Mouse (Mus musculus): ENCODE measurements around the gene Itsn2. TPM values are rescaled to one million over a fixed set of nuclear protein-coding genes. Genes with fewer than 3 reads are reported as not detected.
"Not testable (repeated sequence)": the region's sequence is repeated elsewhere in the genome, so short reads cannot be mapped to it uniquely, and the experiment has no call there.

Itsn2 gene
- total RNA-seq, 2 experiments from 2014 or later, result 50.0 to 58.8 TPM

GRCm38 (mm10) chr12:4595055-4595454, 2.6 kb downstream of the Itsn2 start:
- no peak for DNase-seq (ENCODE audit: low spot score in 2 of 2)

- no peak for DNase-seq (ENCODE audit: low spot score in 2 of 2)
These were observed 6.4 kb downstream of the Itsn2 start for GRCm38 (mm10) chr12:4598666-4599428.

DNA sequence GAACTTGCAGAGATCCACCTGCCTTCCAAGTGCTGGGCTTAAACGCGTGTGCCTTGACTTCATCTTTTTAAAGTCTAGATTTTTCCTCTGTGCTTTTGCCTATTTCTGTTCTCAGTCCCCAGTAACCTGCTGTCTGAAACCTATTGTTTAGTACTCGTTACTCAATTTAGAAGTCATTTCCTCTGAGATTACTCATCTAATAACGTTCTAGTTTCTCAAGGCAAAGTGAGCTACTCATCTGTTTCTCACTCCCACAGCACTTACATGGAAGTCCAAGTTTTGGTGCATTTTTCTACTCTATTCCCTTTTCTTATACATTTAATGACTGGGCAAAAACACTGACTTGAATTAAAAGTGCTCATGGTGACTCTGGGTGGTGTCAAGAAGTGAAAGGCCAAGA, 7.3 kb downstream of the Itsn2 start:
- no peak for DNase-seq (ENCODE audit: low spot score in 2 of 2)

DNA sequence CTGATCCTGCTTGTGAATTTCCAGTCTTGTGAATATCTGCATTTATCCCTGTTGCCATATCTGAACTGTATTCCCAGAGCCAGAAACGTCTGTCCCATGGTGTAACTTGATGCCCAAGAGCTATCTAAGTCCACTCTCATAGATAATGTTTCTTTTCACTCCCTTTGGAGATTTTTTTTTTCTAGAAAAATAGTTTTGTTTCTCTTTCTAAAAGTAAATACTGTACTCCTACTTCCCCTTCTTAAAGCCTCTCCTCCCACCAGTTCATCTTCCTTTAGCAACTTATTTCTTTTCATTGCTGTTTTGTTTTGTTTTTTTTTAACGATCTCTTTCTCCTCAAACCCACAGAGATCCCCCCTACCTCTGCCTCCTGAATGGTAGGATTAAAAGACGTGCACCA, 14.2 kb downstream of the Itsn2 start:
- DNase-seq (ENCODE audit: low spot score in 2 of 2), result no peak

DNA sequence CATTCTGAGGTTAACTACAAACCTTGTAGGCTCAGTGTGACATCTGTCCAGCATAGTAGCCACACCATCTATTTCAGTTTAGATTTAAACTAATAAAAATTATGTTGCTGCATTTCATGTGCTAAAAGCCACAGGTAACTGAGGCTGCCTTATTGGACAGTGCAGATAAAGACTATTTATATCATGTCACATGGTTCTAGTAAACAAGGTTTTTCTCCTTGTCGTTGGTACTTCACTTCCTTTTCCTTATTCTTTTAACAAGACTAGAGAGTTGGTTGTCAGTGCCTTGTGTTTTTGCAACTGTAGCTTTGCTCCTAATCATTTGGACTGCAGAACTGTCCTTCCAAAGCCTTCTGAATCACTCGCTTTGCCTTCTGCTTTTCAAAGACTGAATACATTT, 22.3 kb downstream of the Itsn2 start:
- DNase-seq (ENCODE audit: low spot score in 2 of 2), result no peak

DNA sequence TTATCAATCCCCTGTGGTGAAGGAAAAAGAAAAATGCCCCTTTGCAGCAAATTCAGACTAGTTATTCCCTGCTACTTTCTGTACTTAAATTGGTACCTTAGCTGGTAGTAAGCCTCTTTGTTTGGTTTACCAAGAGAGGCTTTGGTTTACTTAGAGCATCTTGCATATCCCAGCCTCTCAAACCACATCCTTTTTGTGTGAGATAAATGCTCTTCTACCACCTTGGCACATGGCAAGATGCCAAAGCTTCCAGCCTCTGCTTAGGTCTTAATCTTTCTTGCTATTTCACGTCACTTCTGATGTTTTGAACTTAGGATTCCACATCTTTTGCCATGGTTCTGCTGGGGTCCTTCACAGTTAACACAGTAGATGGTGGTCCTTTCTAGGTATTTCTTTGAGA, 31.8 kb downstream of the Itsn2 start:
- no peak for DNase-seq (ENCODE audit: low spot score in 2 of 2)

DNA sequence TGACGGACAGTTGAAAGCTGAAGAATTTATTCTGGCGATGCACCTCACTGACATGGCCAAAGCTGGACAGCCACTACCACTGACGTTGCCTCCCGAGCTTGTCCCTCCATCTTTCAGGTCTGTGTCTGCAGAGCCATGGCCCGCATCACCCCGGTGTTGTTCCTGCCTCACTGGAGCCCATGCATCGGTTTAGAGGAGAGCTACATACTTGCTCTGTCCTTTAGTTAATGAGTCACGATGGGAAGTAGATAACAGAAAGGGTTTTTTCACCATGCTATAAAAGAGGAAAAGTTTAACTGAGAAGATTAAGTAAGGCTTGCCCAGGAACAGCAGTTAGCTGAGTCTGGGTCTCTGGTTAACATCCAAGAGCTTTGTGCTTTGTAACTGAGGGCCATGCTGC, 40.5 kb downstream of the Itsn2 start:
- no peak for DNase-seq (ENCODE audit: low spot score in 2 of 2)

GRCm38 (mm10) chr12:4638438-4638837, 46.0 kb downstream of the Itsn2 start:
- DNase-seq (ENCODE audit: low spot score in 2 of 2), result no peak

DNA sequence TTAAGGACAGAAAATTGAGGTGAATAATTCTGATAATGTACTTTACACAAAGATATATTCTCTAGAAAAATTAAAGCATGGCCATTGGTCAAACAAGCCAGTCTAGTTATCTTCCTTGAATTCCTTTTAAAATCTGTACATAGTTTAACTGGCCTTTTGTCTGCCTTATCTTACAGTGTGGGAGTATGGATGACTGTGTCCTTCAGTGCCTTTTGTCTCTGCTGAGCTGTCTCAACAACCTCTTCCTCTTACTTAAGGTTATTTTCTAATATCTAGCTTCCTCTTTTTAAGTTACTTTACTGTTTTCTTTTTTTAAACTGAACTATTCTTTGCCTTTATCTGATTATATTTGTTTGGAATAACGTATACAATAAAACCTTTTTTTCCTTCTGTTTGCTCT, 48.3 kb downstream of the Itsn2 start:
- no peak for DNase-seq (ENCODE audit: low spot score in 2 of 2)

DNA sequence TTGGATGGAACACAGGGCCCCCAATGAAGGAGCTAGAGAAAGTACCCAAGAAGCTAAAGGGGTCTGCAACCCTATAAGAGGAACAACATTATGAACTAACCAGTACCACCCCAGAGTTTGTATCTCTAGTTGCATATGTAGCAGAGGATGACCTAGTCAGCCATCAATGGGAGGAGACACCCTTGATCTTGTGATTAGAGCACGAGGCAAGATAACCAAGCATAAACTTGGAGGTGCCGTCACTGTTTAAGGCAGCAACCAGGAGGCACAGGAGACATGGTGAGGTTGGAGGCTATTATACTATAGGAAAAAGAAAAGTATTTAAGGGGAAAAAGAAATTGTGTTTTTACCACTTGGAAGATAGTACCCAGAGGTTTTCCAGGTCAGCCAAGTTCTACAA, 64.4 kb downstream of the Itsn2 start:
- DNase-seq (ENCODE audit: low spot score in 2 of 2), result no peak

GRCm38 (mm10) chr12:4664929-4665674, 72.7 kb downstream of the Itsn2 start:
- no peak for DNase-seq (ENCODE audit: low spot score in 2 of 2)

- no peak for DNase-seq (ENCODE audit: low spot score in 2 of 2)
These were observed 73.2 kb downstream of the Itsn2 start for GRCm38 (mm10) chr12:4665675-4666037.

- no peak for DNase-seq (ENCODE audit: low spot score in 2 of 2)
These were observed 83.9 kb downstream of the Itsn2 start for GRCm38 (mm10) chr12:4676336-4676735.

GRCm38 (mm10) chr12:4679971-4680370, 87.5 kb downstream of the Itsn2 start:
- no peak for DNase-seq (ENCODE audit: low spot score in 2 of 2)

- DNase-seq (ENCODE audit: low spot score in 2 of 2), result no peak
These were observed 93.0 kb downstream of the Itsn2 start for GRCm38 (mm10) chr12:4685441-4685840.

DNA sequence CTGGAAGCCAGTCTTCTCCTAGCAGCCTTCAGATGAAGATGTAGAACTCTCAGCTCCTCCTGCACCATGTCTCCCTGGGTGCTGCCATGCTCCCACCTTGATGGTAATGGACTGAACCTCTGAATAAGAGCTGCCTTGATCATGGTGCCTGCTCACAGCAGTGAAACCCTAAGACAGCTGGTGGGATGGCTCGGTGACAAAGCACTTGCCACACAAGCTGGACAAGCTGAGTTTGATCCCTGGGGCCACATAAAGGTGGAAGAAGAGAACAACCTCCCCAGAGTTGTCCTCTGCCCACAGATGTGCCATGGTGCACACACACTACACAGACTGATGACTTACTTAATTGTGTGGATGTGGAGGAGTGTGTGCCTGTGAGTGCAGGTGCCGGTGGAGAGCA, 95.9 kb downstream of the Itsn2 start:
- DNase-seq (ENCODE audit: low spot score in 2 of 2), result no peak

- DNase-seq (ENCODE audit: low spot score in 2 of 2), result no peak
These were observed 96.9 kb downstream of the Itsn2 start for GRCm38 (mm10) chr12:4689341-4689740.

GRCm38 (mm10) chr12:4691193-4691592, 98.8 kb downstream of the Itsn2 start:
- DNase-seq (ENCODE audit: low spot score in 2 of 2), result no peak

GRCm38 (mm10) chr12:4694534-4694933, 102.1 kb downstream of the Itsn2 start:
- no peak for DNase-seq (ENCODE audit: low spot score in 2 of 2)

- not testable (repeated sequence) for DNase-seq (ENCODE audit: low spot score in 2 of 2)
These were observed 113.2 kb downstream of the Itsn2 start for GRCm38 (mm10) chr12:4705626-4706025.

GRCm38 (mm10) chr12:4706175-4706574, 113.7 kb downstream of the Itsn2 start:
- DNase-seq (ENCODE audit: low spot score in 2 of 2), result no peak

DNA sequence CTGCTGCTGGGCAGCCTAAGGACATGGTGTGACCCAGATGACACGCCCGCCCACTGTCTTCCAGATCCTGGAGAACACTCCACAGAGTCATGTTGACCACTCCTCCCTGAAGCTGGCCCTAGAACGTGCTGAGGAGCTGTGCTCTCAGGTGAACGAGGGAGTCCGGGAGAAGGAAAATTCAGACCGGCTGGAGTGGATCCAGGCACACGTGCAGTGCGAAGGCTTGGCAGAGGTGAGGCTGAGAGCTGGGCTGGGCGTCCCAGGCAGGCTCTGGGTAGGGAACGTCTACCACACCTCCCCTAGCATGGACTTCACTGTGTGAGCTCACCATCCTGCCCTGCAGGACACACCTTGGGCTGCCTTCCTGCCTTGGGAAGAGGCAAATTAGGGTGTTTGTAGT, 114.5 kb downstream of the Itsn2 start:
- DNase-seq (ENCODE audit: low spot score in 2 of 2), result no peak
